ENCODE assay signal across 10 mouse cellular contexts in genomic region chr11:96840290-96840689, GRCm38 (mm10). TPM values are rescaled to one million over a fixed set of nuclear protein-coding genes. Genes with fewer than 3 reads are reported as not detected.
DNase-seq lines count a peak whose midpoint lies in the region; ATAC-seq and TF ChIP-seq lines count a peak whose summit lies in the region.
"Had no signal": no experiment of that assay in that cellular context is flagged by ENCODE, and none has a peak within 500 bp of the region (broad histone marks: within the 10 kb centered on the region; RNA-seq: fewer than 3 reads in every experiment).

No protein-coding gene starts in this region.

- H3K4me2 ChIP-seq in heart, embryonic 13.5 days = no peak overlapping the region
- no peak overlapping the region for H3K4me2 ChIP-seq in forebrain, embryonic 16.5 days (ENCODE audit: low read length)
- H3K4me2 ChIP-seq: heart, embryonic 15.5 days had no signal

- H3K4me1 ChIP-seq in heart, embryonic 13.5 days = peaks cover 7% of the 10 kb centered on the region; the same call in 1 of the 2 replicates
- no peaks in the 10 kb centered on the region for H3K4me1 ChIP-seq in forebrain, embryonic 16.5 days (replicated peaks; ENCODE audit: control insufficient read depth, insufficient read depth, low read length)
- H3K4me1 ChIP-seq: heart, embryonic 15.5 days had no signal

- ATAC-seq in heart, embryonic 13.5 days (ENCODE audit: extremely low read depth, insufficient number of reproducible peaks, low FRiP score, low TSS enrichment) = no peak
- no peak for ATAC-seq in forebrain, embryonic 16.5 days

- no peak overlapping the region for H3K27ac ChIP-seq in heart, embryonic 13.5 days (replicated peaks)
- no peak overlapping the region for H3K27ac ChIP-seq in forebrain, embryonic 16.5 days (ENCODE audit: low read length)
- H3K27ac ChIP-seq: heart, embryonic 15.5 days had no signal

- no peak for TF ChIP-seq POLR2A in brain, embryonic 14.5 days (IDR thresholded peaks at IDR 0.05; ENCODE audit: borderline replicate concordance, extremely low read depth, insufficient read depth, insufficient read length, poor library complexity, severe bottlenecking)

- no peaks in the 10 kb centered on the region for H3K9me3 ChIP-seq in heart, embryonic 13.5 days
- no peaks in the 10 kb centered on the region for H3K9me3 ChIP-seq in forebrain, embryonic 16.5 days (ENCODE audit: control insufficient read depth, low read length)
- H3K9me3 ChIP-seq: heart, embryonic 15.5 days had no signal

- peak overlapping the region; percentile 25 for H3K9ac ChIP-seq in heart, embryonic 13.5 days
- H3K9ac ChIP-seq in forebrain, embryonic 16.5 days (replicated peaks; ENCODE audit: low read depth, low read length) = no peak overlapping the region
- H3K9ac ChIP-seq: heart, embryonic 15.5 days had no signal

- TF ChIP-seq CTCF in brain, embryonic 14.5 days (IDR thresholded peaks at IDR 0.05; ENCODE audit: borderline replicate concordance, extremely low read depth, insufficient read depth, insufficient read length) = no peak

- H3K27me3 ChIP-seq in heart, embryonic 13.5 days (replicated peaks) = peaks cover 24% of the 10 kb centered on the region
- no peaks in the 10 kb centered on the region for H3K27me3 ChIP-seq in forebrain, embryonic 16.5 days (replicated peaks; ENCODE audit: control insufficient read depth, insufficient read depth, low read length)

- no peaks in the 10 kb centered on the region for H3K36me3 ChIP-seq in heart, embryonic 13.5 days
- no peaks in the 10 kb centered on the region for H3K36me3 ChIP-seq in forebrain, embryonic 16.5 days (ENCODE audit: control insufficient read depth, insufficient read depth)
- H3K36me3 ChIP-seq: heart, embryonic 15.5 days had no signal

- no peak overlapping the region for H3K4me3 ChIP-seq in heart, embryonic 13.5 days
- H3K4me3 ChIP-seq in forebrain, embryonic 16.5 days (replicated peaks; ENCODE audit: low read length) = no peak overlapping the region
- H3K4me3 ChIP-seq: heart, embryonic 15.5 days had no signal

- WGBS in heart, embryonic 13.5 days = 28% methylated on average over 8 of the region's 8 CpGs
- 40% methylated on average over 8 of the region's 8 CpGs for WGBS in forebrain, embryonic 16.5 days

- intact Hi-C loops in left cerebral cortex, postnatal 36 days (cut with DNase I) = no loop called here

- no peak for DNase-seq in heart, adult 11 months
- peak; percentile 67 for DNase-seq in NIH3T3 (ENCODE audit: low read depth)
- peak; percentile 23 for DNase-seq in brain, embryonic 14.5 days (ENCODE audit: low read depth)
- DNase-seq in left cerebral cortex, postnatal 36 days (ENCODE audit: low spot score in 2 of 2) = peak; percentile 76 to 78
- DNase-seq in thymus, postnatal 36 days = no peak
- DNase-seq: lung, postnatal 10 days; spleen, adult 18-20 months had no signal

RNA-seq across cellular contexts. Expression of gene Copz2, which starts 9.4 kb away (rescaled TPM):
- polyA plus RNA-seq in heart, embryonic 13.5 days (2015; fragmentation: Nextera tagmentation; extraction: Ambion mirVana) = 109 and 113 TPM in 2 replicates
- 9.3 and 15.8 TPM in 2 replicates for polyA plus RNA-seq in brain, embryonic 14.5 days (2012; rRNA removed)
- total RNA-seq in left cerebral cortex, postnatal 36 days (2021) = 1 to 10 TPM; 4.5 to 5.0 TPM
- 10.4 and 16.6 TPM in 2 replicates for polyA plus RNA-seq in forebrain, embryonic 16.5 days (2015; fragmentation: Nextera tagmentation; extraction: Ambion mirVana)

RNA-seq across cellular contexts. Expression of gene Nfe2l1, which starts 10.5 kb away (rescaled TPM):
- polyA plus RNA-seq in heart, embryonic 13.5 days (2015; fragmentation: Nextera tagmentation; extraction: Ambion mirVana) = 67.2 and 70.8 TPM in 2 replicates
- polyA plus RNA-seq in brain, embryonic 14.5 days (2012; rRNA removed) = 89.1 and 102 TPM in 2 replicates
- 100 to 1,000 TPM; 262 to 282 TPM for total RNA-seq in left cerebral cortex, postnatal 36 days (2021)
- polyA plus RNA-seq in forebrain, embryonic 16.5 days (2015; fragmentation: Nextera tagmentation; extraction: Ambion mirVana) = 64.8 and 68.2 TPM in 2 replicates

RNA-seq across cellular contexts. Expression of gene Cbx1, which starts 51.4 kb away (rescaled TPM):
- 53.3 and 56.4 TPM in 2 replicates for polyA plus RNA-seq in heart, embryonic 13.5 days (2015; fragmentation: Nextera tagmentation; extraction: Ambion mirVana)
- polyA plus RNA-seq in brain, embryonic 14.5 days (2012; rRNA removed) = 79.2 and 79.7 TPM in 2 replicates
- 10 to 100 TPM; 40.8 to 46.9 TPM for total RNA-seq in left cerebral cortex, postnatal 36 days (2021)
- polyA plus RNA-seq in forebrain, embryonic 16.5 days (2015; fragmentation: Nextera tagmentation; extraction: Ambion mirVana) = 87.7 and 93.3 TPM in 2 replicates

Comparison
In these comparisons a context has a peak if more than half of its experiments do, and no peak if none do; other contexts are left out.
1. DNase-seq: peak in NIH3T3 (single experiment), brain, embryonic 14.5 days (single experiment) and left cerebral cortex, postnatal 36 days (2 of 2); none in heart, adult 11 months (single experiment) and thymus, postnatal 36 days (0 of 2).